Mouse (Mus musculus): ENCODE measurements around the gene Unc5b. TPM values are rescaled to one million over a fixed set of nuclear protein-coding genes. Genes with fewer than 3 reads are reported as not detected.

Unc5b gene
- polyA plus RNA-seq, 1 experiment from 2014 or later: 2.3 TPM

- H3K27ac ChIP-seq (replicated peaks): no peak overlapping the region
- no peak overlapping the region for H3K4me3 ChIP-seq (replicated peaks)
- 34% methylated on average over 5 of the region's 5 CpGs for WGBS
- no peak for ATAC-seq (ENCODE audit: low FRiP score)
- H3K9me3 ChIP-seq (replicated peaks): no peaks in the 10 kb centered on the region
- peaks cover 19% of the 10 kb centered on the region for H3K4me1 ChIP-seq
- H3K27me3 ChIP-seq (replicated peaks): no peaks in the 10 kb centered on the region
- no peak overlapping the region for H3K4me2 ChIP-seq
- no peaks in the 10 kb centered on the region for H3K36me3 ChIP-seq
- H3K9ac ChIP-seq (replicated peaks): no peak overlapping the region
Measured at GRCm38 (mm10) chr10:60727301-60727700, 104.1 kb downstream of the Unc5b start.

GRCm38 (mm10) chr10:60726896-60727295, 104.5 kb downstream of the Unc5b start:
- 82% methylated on average over 3 of the region's 3 CpGs for WGBS
- H3K4me2 ChIP-seq: no peak overlapping the region
- H3K27ac ChIP-seq (replicated peaks): no peak overlapping the region
- no peak overlapping the region for H3K4me3 ChIP-seq (replicated peaks)
- H3K4me1 ChIP-seq: peaks cover 16% of the 10 kb centered on the region
- no peaks in the 10 kb centered on the region for H3K9me3 ChIP-seq (replicated peaks)
- H3K9ac ChIP-seq (replicated peaks): no peak overlapping the region
- no peak for ATAC-seq (ENCODE audit: low FRiP score)
- H3K27me3 ChIP-seq (replicated peaks): no peaks in the 10 kb centered on the region
- no peaks in the 10 kb centered on the region for H3K36me3 ChIP-seq

- H3K27ac ChIP-seq (replicated peaks): no peak overlapping the region
- H3K27me3 ChIP-seq (replicated peaks): no peaks in the 10 kb centered on the region
- no peak overlapping the region for H3K4me3 ChIP-seq (replicated peaks)
- H3K4me1 ChIP-seq: peaks cover 22% of the 10 kb centered on the region
- no peak for ATAC-seq (ENCODE audit: low FRiP score)
- H3K9ac ChIP-seq (replicated peaks): no peak overlapping the region
- 89% methylated on average over 6 of the region's 6 CpGs for WGBS
- no peaks in the 10 kb centered on the region for H3K9me3 ChIP-seq (replicated peaks)
- H3K4me2 ChIP-seq: no peak overlapping the region
- H3K36me3 ChIP-seq: no peaks in the 10 kb centered on the region
Measured at GRCm38 (mm10) chr10:60724496-60724895, 106.9 kb downstream of the Unc5b start.

DNA sequence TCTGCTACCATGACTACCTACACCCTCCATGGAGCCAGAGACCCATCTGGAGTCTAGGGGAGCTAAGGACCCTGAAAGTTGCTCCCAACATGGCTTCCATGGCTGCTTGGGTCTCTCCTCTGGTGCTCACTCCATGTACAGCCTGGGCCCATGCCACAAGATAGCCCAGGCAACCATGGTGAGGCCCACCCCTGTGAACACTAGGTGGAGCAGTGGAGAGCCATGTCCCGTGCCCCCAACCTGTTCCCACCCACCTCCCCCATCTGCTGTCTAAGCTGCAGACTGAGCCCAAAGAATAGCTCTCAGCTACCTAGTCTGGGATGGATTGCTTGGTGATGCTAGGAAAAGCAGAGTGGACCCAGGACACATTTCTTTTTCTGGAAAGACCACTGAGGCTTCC, 108.0 kb downstream of the Unc5b start:
- Histone ChIP-seq H3K4me3 (replicated peaks) (no peak overlapping the region), H3K4me1 (peaks cover 22% of the 10 kb centered on the region), H3K4me2 (no peak overlapping the region), H3K9ac (replicated peaks) (no peak overlapping the region), H3K9me3 (replicated peaks) (no peaks in the 10 kb centered on the region), H3K27ac (replicated peaks) (no peak overlapping the region), H3K27me3 (replicated peaks) (no peaks in the 10 kb centered on the region), H3K36me3 (no peaks in the 10 kb centered on the region)
- ATAC-seq (ENCODE audit: low FRiP score): no peak
- WGBS: 48% methylated on average over 1 of the region's 1 CpGs

DNA sequence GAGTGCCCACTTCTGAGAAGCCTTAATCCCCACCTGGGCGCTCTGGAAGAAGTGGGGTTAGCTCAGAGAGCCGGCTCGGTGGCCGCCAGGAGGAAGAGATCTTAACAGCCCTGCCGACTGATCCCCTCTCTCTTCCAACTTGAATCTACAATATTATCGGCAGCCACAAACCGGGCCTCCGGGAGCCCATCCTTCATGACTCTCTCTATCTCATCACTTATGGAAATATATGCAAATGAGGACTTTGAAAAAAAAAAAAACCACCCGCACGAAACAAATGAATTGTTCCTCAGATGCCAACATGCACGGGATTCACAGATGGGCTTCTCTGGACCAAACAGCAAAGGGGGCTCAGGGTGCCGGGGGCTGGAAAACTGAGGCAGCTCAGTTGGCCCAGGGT, 109.7 kb downstream of the Unc5b start:
- Histone ChIP-seq H3K4me1 (peaks cover 11% of the 10 kb centered on the region), H3K9me3 (replicated peaks) (no peaks in the 10 kb centered on the region), H3K27ac (replicated peaks) (no peak overlapping the region), H3K9ac (replicated peaks) (no peak overlapping the region), H3K27me3 (replicated peaks) (no peaks in the 10 kb centered on the region), H3K4me3 (replicated peaks) (no peak overlapping the region), H3K4me2 (no peak overlapping the region), H3K36me3 (no peaks in the 10 kb centered on the region)
- WGBS: 32% methylated on average over 12 of the region's 12 CpGs
- ATAC-seq (ENCODE audit: low FRiP score): no peak

DNA sequence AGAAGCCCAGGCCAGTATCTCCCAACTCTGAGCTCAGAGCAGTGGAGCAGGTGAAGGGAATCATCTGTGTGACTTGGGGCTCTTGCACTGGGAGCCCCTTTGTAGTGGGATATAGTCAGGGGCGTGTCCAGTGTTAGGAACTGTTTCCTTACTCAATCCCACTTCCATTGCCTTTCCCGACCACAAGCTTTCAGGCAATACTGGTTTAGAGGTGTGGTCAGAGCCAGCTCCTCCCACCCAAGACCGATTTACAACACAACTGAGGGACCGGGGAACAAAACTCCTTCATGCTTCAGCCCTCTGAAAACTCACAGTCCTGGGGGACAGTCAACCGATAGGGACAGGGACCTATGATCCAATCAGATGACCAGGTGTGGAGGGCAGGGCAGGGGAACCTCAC, 110.9 kb downstream of the Unc5b start:
- 71% methylated on average over 5 of the region's 5 CpGs for WGBS

GRCm38 (mm10) chr10:60718491-60718890, 112.9 kb downstream of the Unc5b start:
- Histone ChIP-seq H3K4me1 (peaks cover 11% of the 10 kb centered on the region), H3K36me3 (peaks cover 27% of the 10 kb centered on the region), H3K27ac (replicated peaks) (no peak overlapping the region), H3K27me3 (replicated peaks) (no peaks in the 10 kb centered on the region), H3K4me3 (replicated peaks) (no peak overlapping the region), H3K9ac (replicated peaks) (no peak overlapping the region), H3K9me3 (replicated peaks) (no peaks in the 10 kb centered on the region), H3K4me2 (no peak overlapping the region)
- WGBS: 86% methylated on average over 2 of the region's 2 CpGs
- ATAC-seq (ENCODE audit: low FRiP score): no peak

More for the DNA sequence above, 110.9 kb downstream of the Unc5b start:
- no peaks in the 10 kb centered on the region for H3K9me3 ChIP-seq (replicated peaks)
- H3K4me1 ChIP-seq: peaks cover 11% of the 10 kb centered on the region
- ATAC-seq (ENCODE audit: low FRiP score): no peak
- H3K4me2 ChIP-seq: no peak overlapping the region
- peaks cover 11% of the 10 kb centered on the region for H3K36me3 ChIP-seq
- H3K27ac ChIP-seq (replicated peaks): no peak overlapping the region
- H3K9ac ChIP-seq (replicated peaks): no peak overlapping the region
- H3K27me3 ChIP-seq (replicated peaks): no peaks in the 10 kb centered on the region
- H3K4me3 ChIP-seq (replicated peaks): no peak overlapping the region

DNA sequence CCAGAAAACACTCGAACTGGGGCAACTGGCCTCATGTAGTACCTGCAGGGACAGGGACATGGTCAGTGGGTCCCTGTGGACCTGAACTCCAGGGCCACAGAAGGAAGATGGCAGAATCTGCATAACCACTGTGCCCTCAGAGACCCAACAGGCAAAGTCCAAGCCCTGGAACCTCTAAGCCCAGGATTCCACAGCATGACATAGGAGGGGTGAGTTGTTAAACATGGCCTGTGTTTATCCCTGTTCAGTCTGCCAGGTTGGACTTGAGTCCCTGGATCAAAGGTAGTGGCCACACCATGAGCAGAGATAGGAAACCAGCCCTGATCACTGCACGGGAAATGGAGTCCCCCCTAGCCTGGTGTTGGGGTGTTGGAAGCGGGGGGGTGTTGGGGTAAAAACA, 114.9 kb downstream of the Unc5b start:
- H3K4me1 ChIP-seq: peaks cover 5% of the 10 kb centered on the region
- WGBS: 89% methylated on average over 3 of the region's 3 CpGs
- ATAC-seq (ENCODE audit: low FRiP score): no peak
- no peak overlapping the region for H3K9ac ChIP-seq (replicated peaks)
- H3K27ac ChIP-seq (replicated peaks): no peak overlapping the region
- no peak overlapping the region for H3K4me2 ChIP-seq
- H3K4me3 ChIP-seq (replicated peaks): no peak overlapping the region
- peaks cover 34% of the 10 kb centered on the region for H3K36me3 ChIP-seq
- no peaks in the 10 kb centered on the region for H3K27me3 ChIP-seq (replicated peaks)
- H3K9me3 ChIP-seq (replicated peaks): no peaks in the 10 kb centered on the region; the same call in 1 of the 2 replicates

Other genes with a start within 250 kb of the Unc5b start
- gene Cdh23, start 135.1 kb downstream of the Unc5b start, polyA plus RNA-seq (2015; fragmentation: Nextera tagmentation; extraction: Ambion mirVana): 8.6 and 10.0 TPM in 2 replicates
- gene Slc29a3, start 78.8 kb downstream of the Unc5b start, polyA plus RNA-seq (2015; fragmentation: Nextera tagmentation; extraction: Ambion mirVana): 12.6 and 13.2 TPM in 2 replicates

All from neural tube, embryonic 15.5 days (tissue).